Mouse (Mus musculus): ENCODE data around the gene Ces1b. TPM values are rescaled to one million over a fixed set of nuclear protein-coding genes. Genes with fewer than 3 reads are reported as not detected.
A peak's percentile ranks its signal among the peaks of the same experiment; 100 is the strongest.

Ces1b gene
- polyA plus RNA-seq, 1 experiment from 2014 or later: 0.15 TPM

DNA sequence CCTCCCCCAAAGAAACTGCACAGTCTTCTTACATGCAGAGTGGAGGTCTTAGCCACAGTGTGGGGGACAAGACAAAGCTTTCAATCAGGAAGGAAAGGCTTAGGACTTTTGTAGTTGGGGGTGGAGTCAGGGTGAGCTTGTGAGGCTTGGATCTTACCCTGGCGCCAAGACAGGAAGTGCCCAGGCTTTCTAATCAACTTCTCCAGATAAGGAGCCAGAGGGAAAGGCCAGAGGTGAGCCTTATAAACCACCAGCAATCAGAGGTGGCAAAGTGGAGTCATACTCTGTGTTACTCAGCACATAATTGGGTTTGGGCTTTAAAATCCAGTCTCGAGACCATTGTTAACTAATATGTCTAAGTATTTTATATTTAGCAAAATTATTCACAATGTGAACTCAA lies 24.6 kb downstream of the Ces1b start:
- H3K36me3 ChIP-seq (ENCODE audit: control insufficient read depth, insufficient read depth, low read length): no peaks in the 10 kb centered on the region
- H3K9ac ChIP-seq (ENCODE audit: low read depth, low read length): no peak overlapping the region
- H3K27me3 ChIP-seq (replicated peaks; ENCODE audit: control insufficient read depth, insufficient read depth, low read length): no peaks in the 10 kb centered on the region
- no peak overlapping the region for H3K4me3 ChIP-seq (ENCODE audit: low read length)
- no peak overlapping the region for H3K27ac ChIP-seq (ENCODE audit: low read length)
- 0 out of 2 replicates have a peak, but pooled peaks have one; percentile 48 for ATAC-seq
- WGBS: 37% methylated on average over 2 of the region's 2 CpGs
- no peaks in the 10 kb centered on the region for H3K9me3 ChIP-seq (ENCODE audit: control insufficient read depth, low read length)
- no peak overlapping the region for H3K4me2 ChIP-seq (ENCODE audit: low read depth, low read length)
- no peaks in the 10 kb centered on the region for H3K4me1 ChIP-seq (ENCODE audit: control insufficient read depth, insufficient read depth, low read length)

DNA sequence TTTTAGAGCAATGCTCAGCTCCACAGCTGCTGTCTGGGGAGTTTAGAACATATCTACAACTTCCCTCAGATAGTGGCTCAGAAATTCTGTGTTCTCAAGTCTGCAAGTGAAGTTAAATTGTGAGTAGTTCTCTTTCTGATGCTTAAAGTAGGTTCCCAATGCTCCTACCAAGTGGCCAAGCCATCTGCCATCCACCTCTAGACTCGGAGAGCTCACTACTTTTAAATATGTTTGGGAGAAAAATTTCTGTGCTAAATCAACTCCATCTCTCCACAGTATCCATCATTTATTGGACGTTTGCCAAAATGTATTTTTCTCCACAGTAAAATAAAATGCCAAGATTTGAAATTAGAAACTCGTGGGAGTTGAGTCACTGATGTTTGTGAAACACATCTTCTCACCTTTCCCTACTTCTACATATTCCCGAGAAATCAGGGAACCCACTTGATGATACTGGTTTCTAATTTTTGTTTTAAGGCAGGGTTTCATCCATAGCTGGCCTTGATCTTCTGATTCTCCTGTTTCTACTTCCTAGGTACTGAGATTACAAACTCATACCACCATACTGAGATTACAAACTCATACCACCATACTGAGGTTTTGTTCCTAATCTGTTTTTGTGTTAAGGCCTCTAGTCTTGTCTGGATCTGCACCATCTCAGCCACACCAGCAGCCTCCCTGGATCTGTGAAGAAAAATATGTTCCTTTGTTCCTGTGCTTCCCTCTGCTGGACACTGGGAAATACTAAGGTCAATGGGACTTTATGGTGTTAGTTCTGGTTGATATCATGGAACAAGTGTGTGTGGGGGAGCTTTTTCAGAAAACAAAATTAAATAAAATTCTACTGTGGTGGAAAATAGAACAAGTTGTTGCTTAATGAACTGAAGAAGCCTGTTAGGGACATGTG lies 31.1 kb downstream of the Ces1b start:
- Histone ChIP-seq H3K9ac (ENCODE audit: low read depth, low read length) (no peak overlapping the region), H3K9me3 (ENCODE audit: control insufficient read depth, low read length) (no peaks in the 10 kb centered on the region), H3K4me2 (ENCODE audit: low read depth, low read length) (no peak overlapping the region), H3K27me3 (replicated peaks; ENCODE audit: control insufficient read depth, insufficient read depth, low read length) (no peaks in the 10 kb centered on the region), H3K4me1 (ENCODE audit: control insufficient read depth, insufficient read depth, low read length) (no peaks in the 10 kb centered on the region), H3K36me3 (ENCODE audit: control insufficient read depth, insufficient read depth, low read length) (no peaks in the 10 kb centered on the region), H3K4me3 (ENCODE audit: low read length) (no peak overlapping the region), H3K27ac (ENCODE audit: low read length) (no peak overlapping the region)
- WGBS: 50% methylated on average over 4 of the region's 4 CpGs
- no peak for ATAC-seq

DNA sequence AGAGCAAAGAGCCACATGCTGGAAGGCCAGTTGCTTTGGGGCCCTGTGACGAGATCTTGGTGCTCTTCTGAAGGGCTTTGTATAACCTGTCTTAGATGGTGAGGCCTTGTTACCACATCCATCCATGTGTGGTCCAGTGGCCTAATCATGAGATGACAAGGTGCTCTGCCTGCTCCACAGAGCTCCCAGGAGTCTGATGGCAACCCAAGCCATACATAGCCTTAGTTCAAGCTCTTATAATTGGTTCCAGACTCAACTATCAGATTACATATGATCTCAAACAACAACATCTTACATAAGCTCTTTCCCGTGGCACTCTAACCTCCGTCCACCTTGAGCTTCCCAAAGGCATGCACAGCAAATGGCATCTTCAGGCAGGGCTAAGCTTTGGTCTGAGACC lies 31.7 kb downstream of the Ces1b start, which contains the start of gene Ces1a:
Gene Ces1a (minus strand): TSS at position 101 of the 400 bp plus-strand sequence.
- no peaks in the 10 kb centered on the region for H3K9me3 ChIP-seq (ENCODE audit: control insufficient read depth, low read length)
- 92% methylated on average over 3 of the region's 3 CpGs for WGBS
- no peak within 1 kb of the TSS for H3K4me2 ChIP-seq (ENCODE audit: low read depth, low read length)
- no peak within 1 kb of the TSS for H3K4me3 ChIP-seq (ENCODE audit: low read length)
- H3K4me1 ChIP-seq (ENCODE audit: control insufficient read depth, insufficient read depth, low read length): no peaks in the 10 kb centered on the region
- no peaks in the 10 kb centered on the region for H3K27me3 ChIP-seq (replicated peaks; ENCODE audit: control insufficient read depth, insufficient read depth, low read length)
- H3K36me3 ChIP-seq (ENCODE audit: control insufficient read depth, insufficient read depth, low read length): no peaks in the 10 kb centered on the region
- H3K9ac ChIP-seq (ENCODE audit: low read depth, low read length): no peak within 1 kb of the TSS
- H3K27ac ChIP-seq (ENCODE audit: low read length): no peak within 1 kb of the TSS
- ATAC-seq: no peak

DNA sequence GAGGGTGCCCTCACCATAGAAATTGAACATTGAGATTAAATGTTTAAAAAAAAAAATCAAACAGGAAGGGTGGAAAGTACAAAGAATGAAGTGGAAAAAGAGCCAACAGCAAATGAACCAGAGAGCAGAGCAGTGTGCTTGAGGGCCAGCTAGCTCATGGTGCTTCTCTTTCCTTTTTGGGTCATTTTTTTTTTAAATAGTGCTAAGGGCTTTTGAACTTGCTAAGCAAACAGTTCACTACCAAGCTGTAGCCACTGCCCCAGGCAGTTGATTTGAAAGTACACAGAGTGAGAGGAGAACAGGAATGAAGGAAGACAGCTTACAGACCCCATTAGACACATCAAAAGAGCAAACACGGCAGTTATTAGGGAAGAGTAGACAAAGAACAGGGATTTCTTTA lies 36.7 kb downstream of the Ces1b start:
- no peak overlapping the region for H3K27ac ChIP-seq (ENCODE audit: low read length)
- no peaks in the 10 kb centered on the region for H3K9me3 ChIP-seq (ENCODE audit: control insufficient read depth, low read length)
- H3K4me3 ChIP-seq (ENCODE audit: low read length): no peak overlapping the region
- 20% methylated on average over 1 of the region's 1 CpGs for WGBS
- ATAC-seq: no peak
- no peaks in the 10 kb centered on the region for H3K27me3 ChIP-seq (replicated peaks; ENCODE audit: control insufficient read depth, insufficient read depth, low read length)
- no peak overlapping the region for H3K9ac ChIP-seq (ENCODE audit: low read depth, low read length)
- H3K4me2 ChIP-seq (ENCODE audit: low read depth, low read length): no peak overlapping the region
- H3K4me1 ChIP-seq (ENCODE audit: control insufficient read depth, insufficient read depth, low read length): no peaks in the 10 kb centered on the region
- no peaks in the 10 kb centered on the region for H3K36me3 ChIP-seq (ENCODE audit: control insufficient read depth, insufficient read depth, low read length)

DNA sequence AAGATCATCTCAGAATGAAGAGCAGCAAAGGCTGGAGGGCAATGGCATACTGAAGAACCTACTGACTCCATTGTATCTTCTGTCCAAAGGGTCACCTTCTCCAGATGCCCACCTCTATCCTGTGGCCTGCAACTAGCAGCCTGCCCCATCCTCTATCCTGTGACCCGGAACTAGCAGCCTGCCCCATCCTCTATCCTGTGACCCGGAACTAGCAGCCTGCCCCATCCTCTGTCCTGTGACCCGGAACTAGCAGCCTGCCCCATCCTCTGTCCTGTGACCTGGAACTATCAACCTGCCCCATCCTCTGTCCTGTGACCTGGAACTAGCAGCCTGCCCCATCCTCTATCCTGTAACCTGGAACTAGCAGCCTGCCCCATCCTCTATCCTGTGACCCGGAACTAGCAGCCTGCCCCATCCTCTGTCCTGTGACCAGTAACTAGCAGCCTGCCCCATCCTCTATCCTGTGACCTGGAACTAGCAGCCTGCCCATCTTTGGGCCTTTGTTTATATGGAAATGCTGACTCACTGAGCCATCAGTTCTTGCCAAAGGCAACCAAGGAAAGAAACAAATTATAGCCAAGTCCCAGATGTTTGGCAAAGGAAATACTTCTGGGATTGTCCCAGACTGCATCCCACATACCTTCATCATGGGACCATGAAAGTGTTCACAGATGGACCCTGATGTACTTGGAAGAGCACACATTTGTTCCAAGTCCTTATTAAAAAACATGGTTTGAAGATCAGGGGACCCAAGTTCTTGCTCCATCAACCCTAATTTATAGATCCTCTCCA lies 38.8 kb downstream of the Ces1b start:
- Histone ChIP-seq H3K9me3 (ENCODE audit: control insufficient read depth, low read length) (no peaks in the 10 kb centered on the region), H3K4me1 (ENCODE audit: control insufficient read depth, insufficient read depth, low read length) (no peaks in the 10 kb centered on the region), H3K27me3 (replicated peaks; ENCODE audit: control insufficient read depth, insufficient read depth, low read length) (no peaks in the 10 kb centered on the region), H3K27ac (ENCODE audit: low read length) (no peak overlapping the region), H3K4me2 (ENCODE audit: low read depth, low read length) (no peak overlapping the region), H3K9ac (ENCODE audit: low read depth, low read length) (no peak overlapping the region), H3K4me3 (ENCODE audit: low read length) (no peak overlapping the region), H3K36me3 (ENCODE audit: control insufficient read depth, insufficient read depth, low read length) (no peaks in the 10 kb centered on the region)
- ATAC-seq: no peak
- WGBS: 88% methylated on average over 4 of the region's 4 CpGs

DNA sequence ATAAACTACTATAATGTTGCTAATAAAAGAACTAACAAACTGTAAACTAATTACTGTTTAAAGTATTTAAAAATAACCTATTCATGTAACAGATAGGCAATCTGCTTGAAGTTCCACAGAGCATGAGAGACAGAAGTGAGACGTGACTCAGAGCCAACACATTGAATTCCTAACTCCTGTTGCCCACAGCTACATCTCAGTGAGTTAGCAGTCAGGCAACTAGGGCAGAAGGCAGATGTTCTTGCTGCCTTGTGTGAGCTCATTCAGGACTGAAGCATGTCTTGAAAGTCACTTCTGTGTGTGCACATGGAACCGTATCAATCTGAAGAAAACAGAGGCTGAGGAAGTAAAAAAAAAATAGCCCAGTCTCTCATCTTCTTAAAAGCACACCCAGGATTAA lies 39.6 kb downstream of the Ces1b start:
- H3K4me2 ChIP-seq (ENCODE audit: low read depth, low read length): no peak overlapping the region
- H3K27me3 ChIP-seq (replicated peaks; ENCODE audit: control insufficient read depth, insufficient read depth, low read length): no peaks in the 10 kb centered on the region
- H3K9ac ChIP-seq (ENCODE audit: low read depth, low read length): no peak overlapping the region
- no peak overlapping the region for H3K27ac ChIP-seq (ENCODE audit: low read length)
- H3K9me3 ChIP-seq (ENCODE audit: control insufficient read depth, low read length): no peaks in the 10 kb centered on the region
- H3K36me3 ChIP-seq (ENCODE audit: control insufficient read depth, insufficient read depth, low read length): no peaks in the 10 kb centered on the region
- 70% methylated on average over 2 of the region's 2 CpGs for WGBS
- ATAC-seq: no peak
- H3K4me3 ChIP-seq (ENCODE audit: low read length): no peak overlapping the region
- no peaks in the 10 kb centered on the region for H3K4me1 ChIP-seq (ENCODE audit: control insufficient read depth, insufficient read depth, low read length)

DNA sequence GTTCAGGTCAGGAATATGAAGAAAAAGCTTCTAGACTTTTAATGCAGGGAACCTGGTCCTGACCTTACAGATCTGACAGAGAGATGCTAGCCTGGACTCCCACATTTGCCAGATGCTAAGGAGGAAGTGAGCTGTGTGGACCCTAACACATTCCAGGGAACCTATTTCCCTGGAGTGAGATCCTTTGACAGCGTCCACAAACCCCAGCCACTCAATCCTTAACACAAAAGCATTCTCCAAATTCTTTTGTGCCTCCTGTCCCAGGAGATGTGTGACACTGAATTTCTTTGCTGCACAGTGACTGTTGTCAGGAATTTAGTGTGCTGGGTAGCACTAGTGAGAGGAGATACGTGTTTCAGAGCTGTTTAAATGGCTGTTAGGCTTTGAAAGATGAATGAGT lies 41.0 kb downstream of the Ces1b start:
- Histone ChIP-seq H3K4me2 (ENCODE audit: low read depth, low read length) (no peak overlapping the region), H3K4me1 (ENCODE audit: control insufficient read depth, insufficient read depth, low read length) (no peaks in the 10 kb centered on the region), H3K27ac (ENCODE audit: low read length) (no peak overlapping the region), H3K9ac (ENCODE audit: low read depth, low read length) (no peak overlapping the region), H3K27me3 (replicated peaks; ENCODE audit: control insufficient read depth, insufficient read depth, low read length) (no peaks in the 10 kb centered on the region), H3K36me3 (ENCODE audit: control insufficient read depth, insufficient read depth, low read length) (no peaks in the 10 kb centered on the region), H3K4me3 (ENCODE audit: low read length) (no peak overlapping the region), H3K9me3 (ENCODE audit: control insufficient read depth, low read length) (no peaks in the 10 kb centered on the region)
- 8% methylated on average over 2 of the region's 2 CpGs for WGBS
- no peak for ATAC-seq

DNA sequence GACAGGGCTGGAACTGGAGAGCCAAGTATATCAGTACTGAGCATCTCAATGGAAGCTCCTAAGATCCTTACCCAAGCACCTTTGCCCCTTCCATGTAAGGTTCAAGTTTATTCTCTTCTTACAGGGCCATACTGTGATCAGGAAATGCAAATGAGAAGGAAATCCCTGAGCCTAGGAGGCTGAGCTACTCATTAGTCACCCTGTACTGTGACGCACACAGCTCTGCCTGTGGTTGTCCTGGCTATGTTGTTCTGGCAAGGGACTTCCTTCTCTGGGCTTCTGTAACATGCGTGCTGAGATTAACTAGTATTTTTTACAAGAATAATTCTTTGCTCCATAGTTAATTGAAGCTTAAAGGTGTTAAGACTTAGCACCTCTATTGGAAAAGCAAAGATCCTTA lies 49.2 kb downstream of the Ces1b start:
- Histone ChIP-seq H3K4me3 (ENCODE audit: low read length) (no peak overlapping the region), H3K27ac (ENCODE audit: low read length) (no peak overlapping the region), H3K4me1 (ENCODE audit: control insufficient read depth, insufficient read depth, low read length) (no peaks in the 10 kb centered on the region), H3K9ac (ENCODE audit: low read depth, low read length) (no peak overlapping the region), H3K36me3 (ENCODE audit: control insufficient read depth, insufficient read depth, low read length) (no peaks in the 10 kb centered on the region), H3K9me3 (ENCODE audit: control insufficient read depth, low read length) (no peaks in the 10 kb centered on the region), H3K4me2 (ENCODE audit: low read depth, low read length) (no peak overlapping the region), H3K27me3 (replicated peaks; ENCODE audit: control insufficient read depth, insufficient read depth, low read length) (no peaks in the 10 kb centered on the region)
- no peak for ATAC-seq
- 67% methylated on average over 2 of the region's 2 CpGs for WGBS

DNA sequence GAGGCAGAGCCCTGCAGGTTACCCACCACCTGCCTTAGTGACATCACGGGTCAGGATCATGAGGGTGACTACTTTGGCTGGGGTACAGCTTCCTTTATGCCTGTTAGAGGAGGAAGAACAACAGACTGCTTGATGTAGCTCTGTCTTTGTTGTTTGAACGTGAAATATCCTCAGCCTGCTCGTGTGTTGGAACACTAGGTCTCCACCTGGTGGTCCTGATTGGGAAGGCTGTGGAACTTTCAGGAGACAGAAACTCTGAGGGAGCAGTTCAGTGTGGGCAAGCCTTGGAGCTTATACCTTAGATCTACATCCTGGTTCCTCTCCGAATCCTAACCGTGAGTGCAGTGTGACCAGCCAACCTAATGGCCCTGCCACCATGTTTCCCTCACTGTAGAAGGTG lies 58.1 kb downstream of the Ces1b start:
- Histone ChIP-seq H3K9ac (ENCODE audit: low read depth, low read length) (no peak overlapping the region), H3K27ac (ENCODE audit: low read length) (no peak overlapping the region), H3K27me3 (replicated peaks; ENCODE audit: control insufficient read depth, insufficient read depth, low read length) (no peaks in the 10 kb centered on the region), H3K4me1 (ENCODE audit: control insufficient read depth, insufficient read depth, low read length) (no peaks in the 10 kb centered on the region), H3K4me2 (ENCODE audit: low read depth, low read length) (no peak overlapping the region), H3K36me3 (ENCODE audit: control insufficient read depth, insufficient read depth, low read length) (no peaks in the 10 kb centered on the region), H3K9me3 (ENCODE audit: control insufficient read depth, low read length) (no peaks in the 10 kb centered on the region), H3K4me3 (ENCODE audit: low read length) (no peak overlapping the region)
- WGBS: 57% methylated on average over 5 of the region's 5 CpGs
- no peak for ATAC-seq
